Mouse (Mus musculus) thymus, adult 2 months (tissue): ENCODE data around the gene Tenm1.

Source experiments
- CTCF ChIP-seq: fragments of 200-500 bp; IDR thresholded peaks from 2 replicates; pipeline ENCODE4 v1.5.1; 2012; ENCODE audit warnings: mild to moderate bottlenecking, control low read depth, low read length, moderate library complexity, borderline replicate concordance; ENCODE audit not compliant: control insufficient read depth, poor library complexity, insufficient read depth; ENCODE audit errors: extremely low read depth
- POLR2A ChIP-seq: fragments of 200-500 bp; IDR thresholded peaks from 2 replicates; pipeline ENCODE4 v1.6.1; 2012; ENCODE audit warnings: mild to moderate bottlenecking, low read length, control low read depth, moderate library complexity; ENCODE audit not compliant: control insufficient read depth, poor library complexity, insufficient read depth; ENCODE audit errors: extremely low read depth

GRCm38 (mm10) chrX:43388106-43388505, 40.8 kb downstream of the Tenm1 start:
- TF ChIP-seq CTCF = no peak
- no peak for TF ChIP-seq POLR2A
